Mouse (Mus musculus) CD4-positive helper T cell, adult 2 months (primary cell): ENCODE results near the gene Mbd6.
"Not testable (repeated sequence)": the region's sequence is repeated elsewhere in the genome, so short reads cannot be mapped to it uniquely, and the experiment has no call there.

Source experiments
- DNase-seq: peaks from one replicate; pipeline ENCODE4 v3.0.0-alpha.2; 2012; ENCODE audit warnings: low read depth, missing footprints, low spot score

Gene Mbd6

GRCm38 (mm10) chr10:127288800-127289572, at the start of gene Mbd6:
TSS of gene Mbd6 (minus strand) at chr10:127289018.
- peak; percentile 95 for DNase-seq

GRCm38 (mm10) chr10:127337536-127338099, 48.8 kb upstream of the Mbd6 start:
- DNase-seq, result peak; percentile 58

- DNase-seq, result no peak
Observed at GRCm38 (mm10) chr10:127336952-127337351, 48.1 kb upstream of the Mbd6 start.

- no peak for DNase-seq
Observed at GRCm38 (mm10) chr10:127335271-127335670, 46.5 kb upstream of the Mbd6 start.

- peak; percentile 49 for DNase-seq
Observed at GRCm38 (mm10) chr10:127333152-127333551, 44.3 kb upstream of the Mbd6 start.

- peak; percentile 39 for DNase-seq
Observed at GRCm38 (mm10) chr10:127332211-127332874, 43.5 kb upstream of the Mbd6 start.

GRCm38 (mm10) chr10:127330212-127330611, 41.4 kb upstream of the Mbd6 start:
- no peak for DNase-seq

- DNase-seq, result no peak
Observed at GRCm38 (mm10) chr10:127327461-127328145, 38.8 kb upstream of the Mbd6 start.

GRCm38 (mm10) chr10:127326828-127327227, 38.0 kb upstream of the Mbd6 start:
- DNase-seq, result no peak

- DNase-seq, result peak; percentile 62
Observed at GRCm38 (mm10) chr10:127326017-127326801, 37.4 kb upstream of the Mbd6 start.

GRCm38 (mm10) chr10:127325454-127326016, 36.7 kb upstream of the Mbd6 start:
- DNase-seq, result peak; percentile 55

GRCm38 (mm10) chr10:127324495-127324894, 35.7 kb upstream of the Mbd6 start:
- peak; percentile 91 for DNase-seq

- DNase-seq, result peak; percentile 51
Observed at GRCm38 (mm10) chr10:127323131-127323855, 34.5 kb upstream of the Mbd6 start.

GRCm38 (mm10) chr10:127322669-127323068, 33.9 kb upstream of the Mbd6 start:
- peak; percentile 36 for DNase-seq

- DNase-seq, result peak; percentile 52
Observed at GRCm38 (mm10) chr10:127322178-127322577, 33.4 kb upstream of the Mbd6 start.

GRCm38 (mm10) chr10:127321621-127322020, 32.8 kb upstream of the Mbd6 start, which contains the start of gene Arhgap9:
TSS of gene Arhgap9 (plus strand) at chr10:127321964.
- peak; percentile 75 for DNase-seq

GRCm38 (mm10) chr10:127319969-127320368, 31.2 kb upstream of the Mbd6 start:
- DNase-seq, result no peak

GRCm38 (mm10) chr10:127318009-127318408, 29.2 kb upstream of the Mbd6 start:
- DNase-seq, result no peak

GRCm38 (mm10) chr10:127317277-127317676, 28.5 kb upstream of the Mbd6 start:
- DNase-seq, result no peak

- not testable (repeated sequence) for DNase-seq
Observed at GRCm38 (mm10) chr10:127314950-127315349, 26.1 kb upstream of the Mbd6 start.
